Mouse (Mus musculus) CH12.LX (cell line): ENCODE measurements around the gene Fam107b. TPM values are rescaled to one million over a fixed set of nuclear protein-coding genes. Genes with fewer than 3 reads are reported as not detected.

Experiments used
- DNase-seq: peaks from one replicate; pipeline ENCODE4 v3.0.0-alpha.2; 2013; ENCODE audit errors: extremely low read depth
- H3K27ac ChIP-seq: 2 replicates; pipeline ENCODE4 v1.5.1; 2012; ENCODE audit warnings: low read depth, mild to moderate bottlenecking, control low read depth, moderate library complexity; ENCODE audit not compliant: insufficient read depth
- H3K27me3 ChIP-seq: replicated peaks from 2 replicates; pipeline ENCODE3; 2012; ENCODE audit warnings: inconsistent platforms
- H3K36me3 ChIP-seq, 2 experiments: replicated peaks in 1 of 2; 2 replicates each; pipeline versions ENCODE3 to v1.6.1; 2012; ENCODE audit warnings: inconsistent platforms in 1 of 2, low read length in 1 of 2, mild to moderate bottlenecking in 1 of 2, mixed read lengths in 1 of 2, moderate library complexity in 1 of 2; ENCODE audit not compliant: control insufficient read depth in 1 of 2, insufficient read depth in 1 of 2
- H3K4me1 ChIP-seq, 2 experiments: 2 replicates each; pipeline ENCODE4 v1.6.1; 2012; ENCODE audit warnings: inconsistent platforms in 1 of 2, moderate library complexity in 1 of 2; ENCODE audit not compliant: insufficient read depth in 2 of 2, control insufficient read depth in 1 of 2
- H3K4me2 ChIP-seq: 2 replicates; pipeline ENCODE4 v1.6.1; 2012; ENCODE audit warnings: low read depth, mild to moderate bottlenecking, control low read depth; ENCODE audit not compliant: poor library complexity, insufficient read depth, severe bottlenecking
- H3K4me3 ChIP-seq, 3 experiments: fragments of 150-350 bp in 1 of 3; sonication (generic) in 1 of 3; replicated peaks in 1 of 3; 2 replicates each; pipeline versions ENCODE3 to v1.5.1; 2011 to 2012; ENCODE audit warnings: low read depth in 2 of 3, low read length in 2 of 3, mild to moderate bottlenecking in 2 of 3, moderate library complexity in 2 of 3, control low read depth in 1 of 3, improper control_type of control experiment in 1 of 3, inconsistent platforms in 1 of 3, mixed read lengths in 1 of 3; ENCODE audit not compliant: poor library complexity in 1 of 3
- H3K79me2 ChIP-seq: replicated peaks from 2 replicates; pipeline ENCODE4 v1.6.1; 2012; ENCODE audit warnings: mild to moderate bottlenecking, moderate library complexity; ENCODE audit not compliant: control insufficient read depth, poor library complexity, insufficient read depth, severe bottlenecking; ENCODE audit errors: extremely low read depth
- H3K9ac ChIP-seq: 2 replicates; pipeline ENCODE4 v1.6.1; 2012; ENCODE audit warnings: low read depth, mild to moderate bottlenecking, control low read depth, moderate library complexity; ENCODE audit not compliant: insufficient read depth
- H3K9me3 ChIP-seq: replicated peaks from 2 replicates; pipeline ENCODE3; 2012; ENCODE audit warnings: low read length, inconsistent platforms, mixed read lengths
- CHD2 ChIP-seq: IDR thresholded peaks from 2 replicates; pipeline ENCODE4 v1.6.1; 2011; ENCODE audit warnings: low read length, improper control_type of control experiment
- CTCF ChIP-seq, 2 experiments: IDR thresholded peaks in 1 of 2; conservative IDR thresholded peaks in 1 of 2; 2 replicates each; pipeline ENCODE4 v1.5.1; 2011 to 2012; ENCODE audit warnings: low read depth in 2 of 2, low read length in 2 of 2, improper control_type of control experiment in 1 of 2, inconsistent platforms in 1 of 2, mild to moderate bottlenecking in 1 of 2, moderate library complexity in 1 of 2
- ELF1 ChIP-seq: IDR thresholded peaks from 2 replicates; pipeline ENCODE4 v1.6.1; 2014; ENCODE audit warnings: low read depth, mild to moderate bottlenecking, inconsistent platforms, low read length, improper control_type of control experiment
- EP300 ChIP-seq: IDR thresholded peaks from 2 replicates; pipeline ENCODE4 v1.6.1; 2011; ENCODE audit warnings: low read length, improper control_type of control experiment
- ETS1 ChIP-seq: conservative IDR thresholded peaks from 2 replicates; pipeline ENCODE4 v1.6.1; 2012; ENCODE audit warnings: low read depth, mild to moderate bottlenecking, inconsistent platforms, low read length, improper control_type of control experiment, moderate library complexity
- GABPA ChIP-seq: IDR thresholded peaks from 2 replicates; pipeline ENCODE4 v1.6.1; 2012; ENCODE audit warnings: low read depth, low read length, improper control_type of control experiment, inconsistent platforms; ENCODE audit not compliant: insufficient replicate concordance
- JUN ChIP-seq: IDR thresholded peaks from 2 replicates; pipeline ENCODE4 v1.6.1; 2011; ENCODE audit warnings: low read depth, mild to moderate bottlenecking, low read length, improper control_type of control experiment, moderate library complexity; ENCODE audit not compliant: insufficient read depth
- MAX ChIP-seq: IDR thresholded peaks from 2 replicates; pipeline ENCODE4 v1.6.1; 2011; ENCODE audit warnings: low read length, improper control_type of control experiment
- NELFE ChIP-seq: IDR thresholded peaks from 2 replicates; pipeline ENCODE4 v1.6.1; 2011; ENCODE audit warnings: low read depth, low read length, improper control_type of control experiment
- NRF1 ChIP-seq: IDR thresholded peaks from 2 replicates; pipeline ENCODE4 v1.6.1; 2014; ENCODE audit warnings: low read depth, mild to moderate bottlenecking, inconsistent platforms, low read length, improper control_type of control experiment, moderate library complexity
- PAX5 ChIP-seq: IDR thresholded peaks from 2 replicates; pipeline ENCODE4 v1.6.1; 2012; ENCODE audit warnings: low read length, inconsistent platforms, mixed read lengths
- POLR2A ChIP-seq: IDR thresholded peaks from 2 replicates; pipeline ENCODE4 v1.6.1; 2011; ENCODE audit warnings: low read depth, mild to moderate bottlenecking, improper control_type of control experiment, low read length
- POLR2AphosphoS2 ChIP-seq: IDR thresholded peaks from 2 replicates; pipeline ENCODE4 v1.6.1; 2011; ENCODE audit warnings: low read depth, low read length, improper control_type of control experiment
- RCOR1 ChIP-seq: conservative IDR thresholded peaks from 2 replicates; pipeline ENCODE4 v1.6.1; 2012; ENCODE audit warnings: low read depth, mild to moderate bottlenecking, inconsistent platforms, low read length, improper control_type of control experiment
- SMC3 ChIP-seq: IDR thresholded peaks from 2 replicates; pipeline ENCODE4 v1.6.1; 2011; ENCODE audit warnings: low read depth, low read length, improper control_type of control experiment
- TCF12 ChIP-seq: IDR thresholded peaks from 2 replicates; pipeline ENCODE4 v1.6.1; 2014; ENCODE audit warnings: low read depth, mild to moderate bottlenecking, inconsistent platforms, low read length, improper control_type of control experiment
- USF2 ChIP-seq: conservative IDR thresholded peaks from 2 replicates; pipeline ENCODE4 v1.6.1; 2011; ENCODE audit warnings: low read depth, low read length, improper control_type of control experiment
- ZKSCAN1 ChIP-seq: IDR thresholded peaks from 2 replicates; pipeline ENCODE4 v1.6.1; 2012; ENCODE audit warnings: low read depth, inconsistent platforms, low read length, improper control_type of control experiment, borderline replicate concordance
- ZMIZ1 ChIP-seq: IDR thresholded peaks from 2 replicates; pipeline ENCODE4 v1.6.1; 2012; ENCODE audit warnings: low read depth, mild to moderate bottlenecking, inconsistent platforms, low read length, improper control_type of control experiment
- ZNF384 ChIP-seq: IDR thresholded peaks from 2 replicates; pipeline ENCODE4 v1.6.1; 2012; ENCODE audit warnings: low read depth, low read length, improper control_type of control experiment, inconsistent platforms
- dilution Hi-C: fragments of 300-500 bp; cut with MboI; formaldehyde crosslinking; loops from 2 replicates; pipeline ENCODE4 v1.14.3; 2020; ENCODE audit warnings: low sequenced_read_pairs; ENCODE audit not compliant: extremely low pct_unique_long_range_greater_than_20kb, extremely low pct_ligation_motif_present
- in situ Hi-C: fragments of 300-500 bp; cut with MboI; formaldehyde crosslinking; loops from 3 replicates; pipeline ENCODE4 v1.14.3; 2019; ENCODE audit warnings: low sequenced_read_pairs, low pct_ligation_motif_present, low pct_unique_long_range_greater_than_20kb, mixed read lengths
- polyA plus RNA-seq: library from polyadenylated mRNA; unstranded; fragments of >175 nt; gene quantifications from 2 replicates; pipeline ENCODE4 v1.2.1, GENCODE M21; 2012; ENCODE audit warnings: low read depth; ENCODE audit not compliant: insufficient read length
- total RNA-seq, 2 experiments: library from RNA; depleted of rRNA; stranded (reverse); fragments of 300-350 nt in 1 of 2; fragments of >200 nt in 1 of 2; gene quantifications; 2 replicates each; pipeline ENCODE4 v1.2.3; 2012 to 2014

Fam107b gene
- total and polyA plus RNA-seq, 3 experiments: 42.6 to 113 (median 71.7) TPM

DNA sequence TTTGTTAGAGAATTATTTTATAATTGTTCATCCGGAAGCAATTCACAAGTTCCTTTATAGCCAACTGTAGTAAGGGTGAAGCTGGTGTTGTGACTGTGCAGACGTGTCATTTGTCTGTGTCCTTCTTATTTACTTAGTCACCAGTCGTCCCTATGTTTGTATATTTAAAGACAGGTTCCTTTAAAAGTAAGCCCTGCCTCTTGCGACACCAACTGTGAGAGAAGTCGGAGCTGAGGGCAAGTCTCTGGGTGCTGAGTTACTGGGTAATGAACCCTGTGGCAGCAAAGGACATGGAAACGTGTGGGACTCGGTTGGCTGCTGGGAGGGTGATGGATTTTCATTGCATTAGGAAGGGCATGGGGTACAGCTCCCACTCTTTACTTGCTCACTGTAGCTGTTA is 182.1 kb downstream of the Fam107b start:
- TF ChIP-seq ELF1 (no peak), CHD2 (no peak), ZKSCAN1 (no peak), PAX5 (no peak), NRF1 (no peak), CTCF (conservative IDR thresholded peaks at IDR 0.05 in 1 of 2, IDR thresholded peaks at IDR 0.05 in 1 of 2; ENCODE audit: low read depth in 2 of 2, low read length in 2 of 2) (no peak), RCOR1 (no peak), TCF12 (no peak), JUN (no peak)
- no peak overlapping the region for H3K4me2 ChIP-seq
- no peak overlapping the region for H3K27ac ChIP-seq
- peaks cover 0 to 29% of the 10 kb centered on the region in 2 experiments for H3K36me3 ChIP-seq
- H3K9me3 ChIP-seq: no peaks in the 10 kb centered on the region
- no peaks in the 10 kb centered on the region for H3K27me3 ChIP-seq
- in situ Hi-C loops: no loop called here
- no peak overlapping the region for H3K9ac ChIP-seq
- H3K79me2 ChIP-seq: peaks cover 28% of the 10 kb centered on the region
- dilution Hi-C loops: no loop called here
- DNase-seq: no peak
- H3K4me3 ChIP-seq: no peak overlapping the region
- H3K4me1 ChIP-seq: peaks cover 43 to 92% of the 10 kb centered on the region in 2 experiments

GRCm38 (mm10) chr2:3752893-3753292 is 182.6 kb downstream of the Fam107b start:
- TF ChIP-seq ZKSCAN1 (no peak), USF2 (no peak), MAX (no peak), RCOR1 (no peak), TCF12 (no peak), ZMIZ1 (no peak), ZNF384 (no peak), ETS1 (no peak), SMC3 (no peak), NELFE (no peak), POLR2AphosphoS2 (no peak), GABPA (no peak), CHD2 (no peak), EP300 (no peak), PAX5 (no peak), ELF1 (no peak), POLR2A (no peak)
- Histone ChIP-seq H3K4me3 (no peak overlapping the region), H3K9me3 (no peaks in the 10 kb centered on the region), H3K4me2 (no peak overlapping the region), H3K9ac (no peak overlapping the region), H3K4me1 (peaks cover 43 to 96% of the 10 kb centered on the region in 2 experiments), H3K27ac (no peak overlapping the region), H3K36me3 (peaks cover 0 to 29% of the 10 kb centered on the region in 2 experiments), H3K79me2 (peaks cover 30% of the 10 kb centered on the region), H3K27me3 (no peaks in the 10 kb centered on the region)
- no peak for DNase-seq
- in situ Hi-C loops (no loop called here), dilution Hi-C loops (no loop called here)
